Mouse (Mus musculus) 3134 (cell line): ENCODE results near the gene Ttll10.

Source experiments
- DNase-seq: peaks from one replicate; pipeline ENCODE4 v3.0.0-alpha.2; 2011; ENCODE audit warnings: low spot score; ENCODE audit not compliant: insufficient read length; ENCODE audit errors: extremely low read depth

The Ttll10 gene

GRCm38 (mm10) chr4:156030651-156031118 is 28.5 kb downstream of the Ttll10 start:
- DNase-seq, result no peak

- no peak for DNase-seq
These were observed 30.6 kb downstream of the Ttll10 start for GRCm38 (mm10) chr4:156028580-156028979.

- peak; percentile 18 for DNase-seq
These were observed 33.2 kb downstream of the Ttll10 start, which contains the start of gene Tnfrsf18 for GRCm38 (mm10) chr4:156026013-156026412. Gene Tnfrsf18 (plus strand): TSS chr4:156026164.

GRCm38 (mm10) chr4:156024184-156024583 is 35.0 kb downstream of the Ttll10 start:
- DNase-seq, result no peak

- DNase-seq, result no peak
These were observed 35.7 kb downstream of the Ttll10 start for GRCm38 (mm10) chr4:156023520-156023919.

- no peak for DNase-seq
These were observed 37.2 kb downstream of the Ttll10 start for GRCm38 (mm10) chr4:156021942-156022419.

GRCm38 (mm10) chr4:156021381-156021780 is 37.8 kb downstream of the Ttll10 start:
- no peak for DNase-seq

- no peak for DNase-seq
These were observed 39.4 kb downstream of the Ttll10 start for GRCm38 (mm10) chr4:156019771-156020170.

- no peak for DNase-seq
These were observed 44.8 kb downstream of the Ttll10 start for GRCm38 (mm10) chr4:156014436-156014835.

GRCm38 (mm10) chr4:156013637-156014036 is 45.6 kb downstream of the Ttll10 start, which contains the start of gene Tnfrsf4:
Gene Tnfrsf4 (plus strand): TSS chr4:156013843.
- no peak for DNase-seq

- no peak for DNase-seq
These were observed 50.8 kb downstream of the Ttll10 start for GRCm38 (mm10) chr4:156008369-156008768.

- no peak for DNase-seq
These were observed 55.1 kb downstream of the Ttll10 start for GRCm38 (mm10) chr4:156004109-156004508.

- DNase-seq, result no peak
These were observed 65.6 kb downstream of the Ttll10 start for GRCm38 (mm10) chr4:155993606-155994005.

- DNase-seq, result peak; percentile 89
These were observed 66.2 kb downstream of the Ttll10 start for GRCm38 (mm10) chr4:155992906-155993547.

GRCm38 (mm10) chr4:155992241-155992905 is 66.8 kb downstream of the Ttll10 start, which contains the start of the genes B3galt6 and Sdf4:
Gene B3galt6 (minus strand): TSS chr4:155992649.
Gene Sdf4 (plus strand): TSS chr4:155992872.
- peak; percentile 87 for DNase-seq

- no peak for DNase-seq
These were observed 67.3 kb downstream of the Ttll10 start for GRCm38 (mm10) chr4:155991908-155992230.

GRCm38 (mm10) chr4:155991211-155991907 is 67.9 kb downstream of the Ttll10 start:
- no peak for DNase-seq
